Mouse (Mus musculus) heart, postnatal 0 days (tissue): ENCODE results near the gene Zswim4. TPM values are rescaled to one million over a fixed set of nuclear protein-coding genes. Genes with fewer than 3 reads are reported as not detected.

Experiments
- ATAC-seq: fragments of 200-750 bp; cut with Nextera tagmentation; 2 replicates; pipeline ENCODE4 v1.8.0; 2017; ENCODE audit warnings: low read depth, moderate number of reproducible peaks, moderate library complexity; ENCODE audit not compliant: insufficient read depth
- DNase-seq: peaks from one replicate; pipeline ENCODE4 v3.0.0-alpha.2; 2016; ENCODE audit warnings: low spot score
- H3K27ac ChIP-seq: fragments of 300-500 bp; sonication (generic); 2 replicates; pipeline ENCODE4 v1.5.1; 2014; ENCODE audit warnings: low read depth, mild to moderate bottlenecking
- H3K27me3 ChIP-seq: fragments of 300-500 bp; sonication (generic); 2 replicates; pipeline ENCODE4 v1.6.1; 2014; ENCODE audit warnings: low read length, mixed read lengths; ENCODE audit not compliant: control insufficient read depth, insufficient read depth
- H3K36me3 ChIP-seq: fragments of 300-500 bp; sonication (generic); replicated peaks from 2 replicates; pipeline ENCODE4 v1.6.1; 2014; ENCODE audit warnings: low read length, mixed read lengths; ENCODE audit not compliant: control insufficient read depth, insufficient read depth
- H3K4me1 ChIP-seq: fragments of 300-500 bp; sonication (generic); 2 replicates; pipeline ENCODE4 v1.6.1; 2014; ENCODE audit warnings: antibody characterized with exemption; ENCODE audit not compliant: control insufficient read depth, insufficient read depth
- H3K4me2 ChIP-seq: fragments of 300-500 bp; sonication (generic); 2 replicates; pipeline ENCODE4 v1.6.1; 2014; ENCODE audit warnings: low read depth, mild to moderate bottlenecking, low read length, moderate library complexity
- H3K4me3 ChIP-seq: fragments of 300-500 bp; sonication (generic); 2 replicates; pipeline ENCODE4 v1.5.1; 2014; ENCODE audit warnings: low read depth, low read length
- H3K9ac ChIP-seq: fragments of 300-500 bp; sonication (generic); replicated peaks from 2 replicates; pipeline ENCODE4 v1.6.1; 2014; ENCODE audit warnings: low read depth, low read length, mixed read lengths
- H3K9me3 ChIP-seq: fragments of 300-500 bp; sonication (generic); replicated peaks from 2 replicates; pipeline ENCODE4 v1.6.1; 2016; ENCODE audit warnings: low read length; ENCODE audit not compliant: control insufficient read depth
- CTCF ChIP-seq: IDR thresholded peaks from 2 replicates; pipeline ENCODE4 v1.5.1; 2016; ENCODE audit warnings: antibody characterized with exemption, control low read depth, low read depth
- EP300 ChIP-seq: IDR thresholded peaks from 2 replicates; pipeline ENCODE4 v1.6.1; 2016; ENCODE audit warnings: antibody characterized with exemption, low read depth
- WGBS: fragments of 180-500 bp; shearing (Covaris S2); extraction: QIAGEN DNeasy Blood & Tissue Kit; methylation state at CpG from one replicate; pipeline ENCODE4 v1.1.7; 2014; 5-methylcytosine and 5-hydroxymethylcytosine counted together
- polyA plus RNA-seq: library from polyadenylated mRNA; unstranded; fragments of >200 nt; fragmentation: Nextera tagmentation; extraction: Ambion mirVana; gene quantifications from 2 replicates; pipeline ENCODE4 v1.2.1, GENCODE M21; 2015
- total RNA-seq: library from RNA; depleted of rRNA; stranded (reverse); fragments of >200 nt; gene quantifications from 2 replicates; pipeline ENCODE4 v1.2.3, GENCODE M21; 2014; ENCODE audit warnings: low replicate concordance

Zswim4 gene
- total and polyA plus RNA-seq, 2 experiments from 2014 or later, result 4.6 to 23.8 TPM

GRCm38 (mm10) chr8:84236410-84236997 lies 351 bp downstream of the Zswim4 start:
- Histone ChIP-seq H3K27me3 (no peaks in the 10 kb centered on the region), H3K27ac (peak overlapping the region; percentile 85), H3K9ac (peak overlapping the region; percentile 99), H3K4me3 (peak overlapping the region; percentile 99), H3K4me1 (peaks cover 13% of the 10 kb centered on the region; the same call in 1 of the 2 replicates), H3K36me3 (0 out of 2 replicates have a peak, but pooled peaks cover 11% of the 10 kb centered on the region), H3K4me2 (peak overlapping the region; percentile 89), H3K9me3 (no peaks in the 10 kb centered on the region)
- TF ChIP-seq EP300, result no peak
- TF ChIP-seq CTCF, result no peak
- no peak for DNase-seq
- WGBS, result 0% methylated on average over 29 of the region's 30 CpGs
- ATAC-seq, result peak; percentile 1

DNA sequence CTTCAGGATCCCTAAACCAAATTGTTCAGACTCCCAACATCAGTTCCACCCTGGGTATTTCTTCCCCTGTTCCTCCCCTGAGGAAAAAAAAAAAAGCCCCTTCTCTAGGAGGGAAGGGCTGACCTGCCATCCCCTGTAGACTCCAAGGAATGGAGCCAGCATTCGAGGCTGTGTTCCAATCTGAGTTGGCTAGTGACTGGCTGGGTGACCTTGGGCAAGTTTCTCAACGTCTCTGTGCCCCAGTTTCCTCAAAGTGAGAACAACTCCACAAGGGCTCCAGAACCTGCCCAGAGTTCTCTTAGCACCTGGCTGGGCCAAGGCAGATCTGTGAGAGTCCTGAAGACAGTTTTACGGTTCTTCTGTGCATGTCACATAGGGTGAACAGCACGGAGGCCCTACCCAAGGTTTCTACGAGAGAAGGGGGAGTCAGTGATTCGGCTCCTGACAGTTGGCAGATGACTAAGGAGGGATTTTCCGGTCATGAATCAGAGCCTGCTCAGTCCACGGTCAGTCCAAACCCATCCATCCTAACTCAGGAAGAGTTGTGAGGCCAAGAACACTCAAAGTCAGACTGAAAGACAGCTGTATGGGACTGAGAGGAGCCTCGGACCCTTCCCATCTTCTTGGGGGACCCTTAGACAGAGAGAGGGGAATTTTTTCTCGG lies 977 bp downstream of the Zswim4 start:
- Histone ChIP-seq H3K4me2 (peak overlapping the region; percentile 89), H3K27me3 (no peaks in the 10 kb centered on the region), H3K36me3 (peaks cover 12% of the 10 kb centered on the region), H3K9ac (peak overlapping the region; percentile 99), H3K4me1 (peaks cover 7% of the 10 kb centered on the region; the same call in 1 of the 2 replicates), H3K27ac (peak overlapping the region; percentile 85; the same call in 1 of the 2 replicates), H3K4me3 (peak overlapping the region; percentile 99), H3K9me3 (no peaks in the 10 kb centered on the region)
- 19% methylated on average over 10 of the region's 10 CpGs for WGBS
- no peak for ATAC-seq
- DNase-seq, result no peak
- TF ChIP-seq EP300 (no peak), CTCF (no peak)

GRCm38 (mm10) chr8:84233055-84233454 lies 3.8 kb downstream of the Zswim4 start:
- Histone ChIP-seq H3K4me2 (no peak overlapping the region), H3K4me1 (peaks cover 4% of the 10 kb centered on the region; the same call in 1 of the 2 replicates), H3K4me3 (no peak overlapping the region), H3K27ac (no peak overlapping the region), H3K9me3 (no peaks in the 10 kb centered on the region), H3K27me3 (no peaks in the 10 kb centered on the region), H3K36me3 (peaks cover 40% of the 10 kb centered on the region), H3K9ac (no peak overlapping the region)
- no peak for DNase-seq
- no peak for ATAC-seq
- no peak for TF ChIP-seq CTCF
- no peak for TF ChIP-seq EP300
- WGBS, result 92% methylated on average over 2 of the region's 2 CpGs

DNA sequence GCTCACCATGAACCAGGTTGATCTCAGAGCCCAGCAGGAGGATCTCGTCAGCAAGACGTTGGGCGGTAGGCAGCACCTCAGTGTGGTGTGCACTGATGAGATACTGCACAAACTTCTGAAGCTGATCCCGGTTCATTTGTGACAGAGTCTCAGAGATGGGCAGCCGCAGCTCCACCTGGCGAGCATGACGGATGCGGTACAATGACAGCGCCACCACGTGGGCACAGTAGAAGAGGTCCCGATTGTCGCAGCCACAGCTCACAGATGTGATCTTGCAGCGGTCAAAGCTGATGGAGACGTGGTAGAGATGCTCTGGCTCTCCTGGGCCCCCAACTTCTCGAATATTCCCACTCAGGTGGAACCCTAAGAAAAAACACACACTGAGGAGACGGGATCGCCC lies 6.1 kb downstream of the Zswim4 start:
- H3K4me3 ChIP-seq, result no peak overlapping the region
- H3K9ac ChIP-seq, result no peak overlapping the region
- no peaks in the 10 kb centered on the region for H3K4me1 ChIP-seq
- no peak overlapping the region for H3K27ac ChIP-seq
- DNase-seq (no peak), ATAC-seq (no peak)
- TF ChIP-seq CTCF (peak; percentile 38), EP300 (no peak)
- no peaks in the 10 kb centered on the region for H3K9me3 ChIP-seq
- no peak overlapping the region for H3K4me2 ChIP-seq
- H3K36me3 ChIP-seq, result peaks cover 64% of the 10 kb centered on the region
- no peaks in the 10 kb centered on the region for H3K27me3 ChIP-seq
- WGBS, result 70% methylated on average over 17 of the region's 17 CpGs

DNA sequence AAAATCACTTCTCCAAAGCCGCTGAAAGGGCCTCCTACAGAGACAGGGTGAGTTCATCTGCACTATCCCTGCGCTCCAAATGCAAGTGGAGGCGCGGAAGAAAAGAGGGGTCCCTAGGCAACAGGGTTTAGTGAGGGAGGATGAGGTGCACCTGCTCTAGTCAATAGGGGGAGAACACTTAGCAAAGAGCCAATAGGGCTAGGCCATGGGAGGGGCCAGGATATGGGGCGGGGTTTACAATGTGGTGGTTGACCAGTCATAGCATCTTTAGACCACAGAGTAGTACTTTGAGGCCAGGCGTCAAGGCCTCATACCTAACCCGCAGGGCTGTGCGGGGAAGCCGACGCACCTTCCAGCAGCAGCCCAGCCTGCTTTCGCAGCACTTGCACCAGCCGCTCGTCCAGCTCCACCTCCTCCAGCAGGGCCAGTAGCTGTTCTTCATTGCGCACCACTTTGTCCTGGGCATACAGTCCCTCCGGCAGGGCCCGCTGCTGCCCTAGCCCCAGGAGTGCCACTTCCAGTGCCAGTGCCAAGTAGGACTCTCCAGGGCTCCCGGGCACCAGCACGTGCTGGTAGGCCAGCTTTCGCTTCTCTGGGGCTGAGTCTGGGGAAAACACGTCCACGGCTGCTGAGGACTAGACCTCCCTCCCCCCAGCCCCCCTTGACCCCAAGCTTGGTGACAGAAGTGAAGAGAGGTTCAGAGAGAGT lies 13.4 kb downstream of the Zswim4 start:
- Histone ChIP-seq H3K27me3 (no peaks in the 10 kb centered on the region), H3K9me3 (no peaks in the 10 kb centered on the region), H3K36me3 (peaks cover 93% of the 10 kb centered on the region), H3K9ac (no peak overlapping the region), H3K4me2 (no peak overlapping the region), H3K4me3 (no peak overlapping the region), H3K27ac (no peak overlapping the region), H3K4me1 (no peaks in the 10 kb centered on the region)
- 86% methylated on average over 21 of the region's 21 CpGs for WGBS
- TF ChIP-seq EP300 (no peak), CTCF (no peak)
- ATAC-seq (peak; percentile 33), DNase-seq (no peak)
